Mouse (Mus musculus) lung, postnatal 14 days (tissue): ENCODE measurements around the gene Inafm1.
"Not testable (repeated sequence)": the region's sequence is repeated elsewhere in the genome, so short reads cannot be mapped to it uniquely, and the experiment has no call there.

Experiments used
- DNase-seq: peaks from one replicate; pipeline ENCODE4 v3.0.0; 2021

Inafm1 gene

GRCm38 (mm10) chr7:16261097-16261496, 12.3 kb downstream of the Inafm1 start:
- no peak for DNase-seq

GRCm38 (mm10) chr7:16259110-16259590, 14.3 kb downstream of the Inafm1 start, which contains the start of gene C5ar1:
TSS of gene C5ar1 (minus strand) at chr7:16259540.
- DNase-seq, result no peak

- no peak for DNase-seq
Observed at GRCm38 (mm10) chr7:16257830-16258229, 15.6 kb downstream of the Inafm1 start.

- DNase-seq, result not testable (repeated sequence)
Observed at GRCm38 (mm10) chr7:16255963-16256362, 17.5 kb downstream of the Inafm1 start.

- no peak for DNase-seq
Observed at GRCm38 (mm10) chr7:16254195-16254594, 19.2 kb downstream of the Inafm1 start.

- no peak for DNase-seq
Observed at GRCm38 (mm10) chr7:16250687-16251086, 22.7 kb downstream of the Inafm1 start.

GRCm38 (mm10) chr7:16245958-16246357, 27.5 kb downstream of the Inafm1 start:
- no peak for DNase-seq

GRCm38 (mm10) chr7:16244067-16244466, 29.4 kb downstream of the Inafm1 start, which contains the start of gene C5ar2:
TSS of gene C5ar2 (minus strand) at chr7:16244154.
- DNase-seq, result peak; percentile 42

- DNase-seq, result no peak
Observed at GRCm38 (mm10) chr7:16242198-16242597, 31.2 kb downstream of the Inafm1 start.

- no peak for DNase-seq
Observed at GRCm38 (mm10) chr7:16241787-16242186, 31.6 kb downstream of the Inafm1 start.

- DNase-seq, result no peak
Observed at GRCm38 (mm10) chr7:16240978-16241303, 32.5 kb downstream of the Inafm1 start.

GRCm38 (mm10) chr7:16240281-16240977, 33.0 kb downstream of the Inafm1 start:
- DNase-seq, result no peak

GRCm38 (mm10) chr7:16239554-16239997, 33.8 kb downstream of the Inafm1 start:
- peak; percentile 32 for DNase-seq

GRCm38 (mm10) chr7:16229869-16230268, 43.5 kb downstream of the Inafm1 start:
- no peak for DNase-seq
